Mouse (Mus musculus): ENCODE measurements around the gene Gm49380. TPM values are rescaled to one million over a fixed set of nuclear protein-coding genes. Genes with fewer than 3 reads are reported as not detected.

Gene Gm49380
- polyA plus RNA-seq, 1 experiment from 2014 or later, result not detected

GRCm38 (mm10) chr9:44141951-44142350 lies 28.7 kb upstream of the Gm49380 start:
- 70% methylated on average over 5 of the region's 5 CpGs for WGBS

GRCm38 (mm10) chr9:44137846-44138245 lies 24.5 kb upstream of the Gm49380 start:
- no peak for ATAC-seq
- Histone ChIP-seq H3K9me3 (ENCODE audit: control insufficient read depth) (no peaks in the 10 kb centered on the region), H3K4me3 (ENCODE audit: low read depth, low read length) (no peak overlapping the region), H3K4me2 (replicated peaks; ENCODE audit: low read depth) (no peak overlapping the region), H3K4me1 (replicated peaks; ENCODE audit: control insufficient read depth, insufficient read depth, low read length) (no peaks in the 10 kb centered on the region), H3K36me3 (ENCODE audit: control insufficient read depth, insufficient read depth) (peaks cover 33% of the 10 kb centered on the region; the same call in 1 of the 2 replicates), H3K27ac (ENCODE audit: low read depth, low read length) (no peak overlapping the region), H3K27me3 (replicated peaks; ENCODE audit: control insufficient read depth, insufficient read depth, low read length) (peaks cover 19% of the 10 kb centered on the region), H3K9ac (ENCODE audit: low read depth, low read length) (no peak overlapping the region)
- TF ChIP-seq CTCF (IDR thresholded peaks at IDR 0.05; ENCODE audit: low read depth), result no peak
- 48% methylated on average over 4 of the region's 4 CpGs for WGBS

More at GRCm38 (mm10) chr9:44141951-44142350, 28.7 kb upstream of the Gm49380 start:
- H3K27me3 ChIP-seq (replicated peaks; ENCODE audit: control insufficient read depth, insufficient read depth, low read length), result no peaks in the 10 kb centered on the region
- TF ChIP-seq CTCF (IDR thresholded peaks at IDR 0.05; ENCODE audit: low read depth), result no peak
- no peak overlapping the region for H3K27ac ChIP-seq (ENCODE audit: low read depth, low read length)
- no peak for ATAC-seq
- H3K36me3 ChIP-seq (ENCODE audit: control insufficient read depth, insufficient read depth), result peaks cover 50% of the 10 kb centered on the region
- no peaks in the 10 kb centered on the region for H3K4me1 ChIP-seq (replicated peaks; ENCODE audit: control insufficient read depth, insufficient read depth, low read length)
- H3K4me3 ChIP-seq (ENCODE audit: low read depth, low read length), result no peak overlapping the region
- no peak overlapping the region for H3K9ac ChIP-seq (ENCODE audit: low read depth, low read length)
- H3K4me2 ChIP-seq (replicated peaks; ENCODE audit: low read depth), result no peak overlapping the region
- no peaks in the 10 kb centered on the region for H3K9me3 ChIP-seq (ENCODE audit: control insufficient read depth)

GRCm38 (mm10) chr9:44135731-44136411 lies 22.6 kb upstream of the Gm49380 start:
- H3K36me3 ChIP-seq (ENCODE audit: control insufficient read depth, insufficient read depth), result peaks cover 17% of the 10 kb centered on the region; the same call in 1 of the 2 replicates
- H3K4me1 ChIP-seq (replicated peaks; ENCODE audit: control insufficient read depth, insufficient read depth, low read length), result no peaks in the 10 kb centered on the region
- WGBS, result 38% methylated on average over 7 of the region's 7 CpGs
- peak overlapping the region; percentile 41; the same call in 1 of the 2 replicates for H3K27ac ChIP-seq (ENCODE audit: low read depth, low read length)
- peak overlapping the region; percentile 65 for H3K4me3 ChIP-seq (ENCODE audit: low read depth, low read length)
- ATAC-seq, result no peak
- H3K27me3 ChIP-seq (replicated peaks; ENCODE audit: control insufficient read depth, insufficient read depth, low read length), result peaks cover 23% of the 10 kb centered on the region
- peak overlapping the region; percentile 86 for H3K4me2 ChIP-seq (replicated peaks; ENCODE audit: low read depth)
- H3K9me3 ChIP-seq (ENCODE audit: control insufficient read depth), result no peaks in the 10 kb centered on the region
- TF ChIP-seq CTCF (IDR thresholded peaks at IDR 0.05; ENCODE audit: low read depth), result no peak
- 0 out of 2 replicates have a peak overlapping the region, but pooled peaks have one; percentile 66 for H3K9ac ChIP-seq (ENCODE audit: low read depth, low read length)

- Histone ChIP-seq H3K9me3 (ENCODE audit: control insufficient read depth) (no peaks in the 10 kb centered on the region), H3K4me2 (replicated peaks; ENCODE audit: low read depth) (peak overlapping the region; percentile 86), H3K4me3 (ENCODE audit: low read depth, low read length) (peak overlapping the region; percentile 65), H3K9ac (ENCODE audit: low read depth, low read length) (peak overlapping the region; percentile 66), H3K27ac (ENCODE audit: low read depth, low read length) (peak overlapping the region; percentile 73), H3K36me3 (ENCODE audit: control insufficient read depth, insufficient read depth) (peaks cover 12% of the 10 kb centered on the region; the same call in 1 of the 2 replicates), H3K4me1 (replicated peaks; ENCODE audit: control insufficient read depth, insufficient read depth, low read length) (no peaks in the 10 kb centered on the region), H3K27me3 (replicated peaks; ENCODE audit: control insufficient read depth, insufficient read depth, low read length) (peaks cover 27% of the 10 kb centered on the region)
- ATAC-seq, result no peak
- no peak for TF ChIP-seq CTCF (IDR thresholded peaks at IDR 0.05; ENCODE audit: low read depth)
- WGBS, result 4% methylated on average over 47 of the region's 49 CpGs
Observed at GRCm38 (mm10) chr9:44134851-44135730, 21.8 kb upstream of the Gm49380 start.

GRCm38 (mm10) chr9:44134101-44134850 lies 21.0 kb upstream of the Gm49380 start, which contains the start of gene Mcam:
Gene Mcam (plus strand): TSS chr9:44134469.
- Histone ChIP-seq H3K9ac (ENCODE audit: low read depth, low read length) (peak within 1 kb of the TSS; percentile 66), H3K4me2 (replicated peaks; ENCODE audit: low read depth) (peak within 1 kb of the TSS; percentile 86), H3K9me3 (ENCODE audit: control insufficient read depth) (no peaks in the 10 kb centered on the region), H3K4me3 (ENCODE audit: low read depth, low read length) (peak within 1 kb of the TSS; percentile 65), H3K4me1 (replicated peaks; ENCODE audit: control insufficient read depth, insufficient read depth, low read length) (no peaks in the 10 kb centered on the region), H3K27me3 (replicated peaks; ENCODE audit: control insufficient read depth, insufficient read depth, low read length) (peaks cover 29% of the 10 kb centered on the region), H3K27ac (ENCODE audit: low read depth, low read length) (peak within 1 kb of the TSS; percentile 73), H3K36me3 (ENCODE audit: control insufficient read depth, insufficient read depth) (peaks cover 6% of the 10 kb centered on the region; the same call in 1 of the 2 replicates)
- TF ChIP-seq CTCF (IDR thresholded peaks at IDR 0.05; ENCODE audit: low read depth), result no peak
- ATAC-seq, result no peak
- WGBS, result 2% methylated on average over 43 of the region's 55 CpGs

Data from intestine, postnatal 0 days (tissue).